Mouse (Mus musculus) cortical plate, adult 2 months (tissue): ENCODE measurements around the gene Leo1.

Experiments
- CTCF ChIP-seq: fragments of 200-500 bp; IDR thresholded peaks from 2 replicates; pipeline ENCODE4 v1.5.1; 2011; ENCODE audit warnings: mild to moderate bottlenecking, control low read depth, low read length; ENCODE audit not compliant: insufficient read depth; ENCODE audit errors: extremely low read depth
- POLR2A ChIP-seq: fragments of 200-500 bp; IDR thresholded peaks from 2 replicates; pipeline ENCODE4 v1.6.1; 2011; ENCODE audit warnings: mild to moderate bottlenecking, low read length, control low read depth; ENCODE audit not compliant: insufficient read depth; ENCODE audit errors: extremely low read depth

GRCm38 (mm10) chr9:75498571-75498970, 57.2 kb downstream of the Leo1 start:
- TF ChIP-seq CTCF: no peak
- TF ChIP-seq POLR2A: no peak
